Mouse (Mus musculus) heart, embryonic 14.5 days (tissue): ENCODE measurements at regions not wholly inside any gene's neighbourhood (a gene's known extent, or its start where the extent isn't known, plus 50 kb on each side); places are given as distances from the start of the nearest gene placed in this dataset.
A peak's percentile ranks its signal among the peaks of the same experiment; 100 is the strongest.

Experiments
- ATAC-seq: fragments of 200-750 bp; cut with Nextera tagmentation; 2 replicates; pipeline ENCODE4 v1.8.0; 2017; ENCODE audit warnings: low read depth, moderate TSS enrichment; ENCODE audit not compliant: insufficient number of reproducible peaks, insufficient read depth, low FRiP score
- H3K27ac ChIP-seq, 2 experiments: fragments of 200-500 bp in 1 of 2; fragments of 300-500 bp in 1 of 2; sonication (generic) in 1 of 2; replicated peaks in 1 of 2; 2 replicates each; pipeline ENCODE4 v1.5.1; 2012 to 2014; ENCODE audit warnings: low read depth in 2 of 2, low read length in 2 of 2, control low read depth in 1 of 2, mild to moderate bottlenecking in 1 of 2, mixed read lengths in 1 of 2; ENCODE audit not compliant: control insufficient read depth in 1 of 2, insufficient read depth in 1 of 2
- H3K27me3 ChIP-seq: fragments of 300-500 bp; sonication (generic); 2 replicates; pipeline ENCODE4 v1.6.1; 2014; ENCODE audit warnings: mild to moderate bottlenecking, low read length, control low read depth; ENCODE audit not compliant: control insufficient read depth, insufficient read depth
- H3K36me3 ChIP-seq: fragments of 300-500 bp; sonication (generic); 2 replicates; pipeline ENCODE4 v1.6.1; 2014; ENCODE audit warnings: mild to moderate bottlenecking, control low read depth, low read length, mixed read lengths; ENCODE audit not compliant: control insufficient read depth, insufficient read depth
- H3K4me1 ChIP-seq, 2 experiments: fragments of 200-500 bp in 1 of 2; fragments of 300-500 bp in 1 of 2; sonication (generic) in 1 of 2; 2 replicates each; pipeline ENCODE4 v1.6.1; 2012 to 2014; ENCODE audit warnings: low read length in 2 of 2, control low read depth in 1 of 2, mixed read lengths in 1 of 2; ENCODE audit not compliant: control insufficient read depth in 2 of 2, insufficient read depth in 2 of 2
- H3K4me2 ChIP-seq: fragments of 300-500 bp; sonication (generic); 2 replicates; pipeline ENCODE4 v1.6.1; 2014; ENCODE audit warnings: mild to moderate bottlenecking, low read length
- H3K4me3 ChIP-seq, 2 experiments: fragments of 200-500 bp in 1 of 2; fragments of 300-500 bp in 1 of 2; sonication (generic) in 1 of 2; 2 replicates each; pipeline ENCODE4 v1.5.1; 2012 to 2014; ENCODE audit warnings: low read length in 2 of 2, mild to moderate bottlenecking in 2 of 2, control low read depth in 1 of 2, low read depth in 1 of 2, moderate library complexity in 1 of 2; ENCODE audit not compliant: control insufficient read depth in 1 of 2, insufficient read depth in 1 of 2
- H3K9ac ChIP-seq: fragments of 300-500 bp; sonication (generic); 2 replicates; pipeline ENCODE4 v1.6.1; 2014; ENCODE audit warnings: mild to moderate bottlenecking, low read length
- H3K9me3 ChIP-seq: fragments of 300-500 bp; sonication (generic); 2 replicates; pipeline ENCODE4 v1.6.1; 2016; ENCODE audit warnings: low read length, control low read depth; ENCODE audit not compliant: control insufficient read depth
- WGBS: fragments of 180-500 bp; shearing (Covaris S2); extraction: QIAGEN DNeasy Blood & Tissue Kit; methylation state at CpG from one replicate; pipeline ENCODE4 v1.1.7; 2014; 5-methylcytosine and 5-hydroxymethylcytosine counted together

DNA sequence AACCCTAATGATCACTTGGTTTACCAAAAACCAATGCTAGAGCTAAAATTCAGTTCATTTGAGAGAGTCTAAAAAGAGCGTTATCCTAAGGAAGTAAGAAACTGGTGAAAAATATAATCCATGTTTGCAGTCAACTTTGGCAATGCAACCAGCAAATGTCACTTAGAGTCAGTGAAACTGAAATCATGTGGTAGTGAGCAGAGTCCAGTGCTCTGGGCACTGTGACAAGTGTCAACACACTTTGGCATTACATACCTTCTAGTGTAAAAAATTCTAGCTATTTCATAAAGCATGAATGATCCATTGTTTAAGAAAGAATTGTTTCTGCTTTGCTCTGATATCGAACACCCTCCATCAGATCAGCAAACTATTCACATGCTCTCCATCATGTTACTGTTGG lies 743.1 kb downstream of the Rfpl4b start:
- Histone ChIP-seq H3K27me3 (no peaks in the 10 kb centered on the region), H3K4me3 (no peak overlapping the region), H3K4me1 (no peaks in the 10 kb centered on the region), H3K9me3 (no peaks in the 10 kb centered on the region; the same call in 1 of the 2 replicates), H3K9ac (no peak overlapping the region), H3K36me3 (no peaks in the 10 kb centered on the region), H3K27ac (no peak overlapping the region), H3K4me2 (no peak overlapping the region)
- no peak for ATAC-seq
- WGBS, result 77% methylated on average over 2 of the region's 2 CpGs

DNA sequence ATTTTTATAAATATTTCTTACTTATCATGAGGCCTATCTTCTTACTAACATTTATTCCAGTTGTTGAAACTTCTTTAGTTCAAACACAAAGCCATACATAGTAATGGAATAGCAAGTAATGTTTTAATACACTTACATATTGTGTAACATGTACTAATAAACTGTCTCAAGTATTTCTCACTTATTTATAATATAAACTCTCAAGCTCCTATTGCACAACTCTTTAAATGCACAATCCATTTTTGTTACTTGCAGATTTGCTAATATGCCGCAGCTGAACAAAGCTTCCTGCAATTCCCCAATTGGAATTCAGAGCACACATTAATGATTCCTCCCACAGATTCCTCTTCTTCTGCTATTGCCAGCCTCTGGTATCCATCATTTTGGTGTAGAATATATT lies 749.2 kb downstream of the Rfpl4b start:
- H3K27ac ChIP-seq, result no peak overlapping the region
- WGBS, result 89% methylated on average over 1 of the region's 1 CpGs
- H3K27me3 ChIP-seq, result no peaks in the 10 kb centered on the region
- H3K9ac ChIP-seq, result no peak overlapping the region
- H3K36me3 ChIP-seq, result no peaks in the 10 kb centered on the region
- no peaks in the 10 kb centered on the region for H3K4me1 ChIP-seq
- no peak for ATAC-seq
- H3K9me3 ChIP-seq, result no peaks in the 10 kb centered on the region
- no peak overlapping the region for H3K4me3 ChIP-seq
- no peak overlapping the region for H3K4me2 ChIP-seq

DNA sequence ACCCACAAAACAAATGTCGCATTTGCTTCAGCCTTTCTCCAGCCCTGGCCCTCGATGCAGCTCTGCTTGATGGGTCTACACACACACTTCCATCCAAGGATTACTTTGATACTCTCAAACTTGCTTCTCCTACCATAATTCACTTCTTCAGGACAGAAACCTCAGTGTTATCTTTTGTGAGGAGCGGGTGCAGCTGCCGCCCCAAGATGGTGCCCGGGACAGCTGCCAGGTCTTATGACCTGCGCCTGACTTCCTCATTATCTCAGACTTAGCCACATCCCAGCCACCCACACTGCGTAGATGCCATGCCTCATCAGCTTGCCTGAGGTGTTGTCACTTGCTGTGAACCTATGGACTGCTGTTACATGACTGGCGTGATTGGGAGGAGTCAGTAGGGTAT lies 762.5 kb downstream of the Rfpl4b start:
- Histone ChIP-seq H3K27ac (no peak overlapping the region), H3K27me3 (no peaks in the 10 kb centered on the region), H3K4me3 (no peak overlapping the region), H3K4me1 (no peaks in the 10 kb centered on the region), H3K36me3 (no peaks in the 10 kb centered on the region), H3K9ac (no peak overlapping the region), H3K4me2 (no peak overlapping the region), H3K9me3 (peaks cover 6% of the 10 kb centered on the region; the same call in 1 of the 2 replicates)
- WGBS, result 70% methylated on average over 8 of the region's 8 CpGs
- ATAC-seq, result no peak

DNA sequence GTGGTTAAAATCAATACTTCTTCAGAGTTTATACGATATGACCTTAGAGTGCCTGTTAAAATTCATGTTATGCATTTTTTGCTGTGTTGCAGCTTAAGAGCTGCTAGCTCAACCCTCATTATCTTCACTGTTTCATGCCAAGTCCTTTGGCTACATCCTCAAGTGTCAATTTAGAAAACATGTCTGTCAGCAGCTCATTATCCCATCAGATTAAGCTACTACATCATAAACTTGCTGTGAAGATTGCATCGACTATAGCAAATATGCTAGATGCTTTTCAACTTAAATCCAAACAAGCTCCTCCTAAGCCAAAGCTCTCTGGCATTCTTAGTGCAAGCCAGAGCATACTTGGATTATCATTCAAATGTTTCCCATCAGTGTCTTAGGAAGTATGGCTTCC lies 811.1 kb downstream of the Rfpl4b start:
- Histone ChIP-seq H3K27ac (no peak overlapping the region), H3K27me3 (no peaks in the 10 kb centered on the region), H3K4me1 (no peaks in the 10 kb centered on the region), H3K4me3 (no peak overlapping the region), H3K9ac (no peak overlapping the region), H3K36me3 (no peaks in the 10 kb centered on the region), H3K9me3 (no peaks in the 10 kb centered on the region), H3K4me2 (no peak overlapping the region)
- 64% methylated on average over 2 of the region's 2 CpGs for WGBS
- ATAC-seq, result no peak

DNA sequence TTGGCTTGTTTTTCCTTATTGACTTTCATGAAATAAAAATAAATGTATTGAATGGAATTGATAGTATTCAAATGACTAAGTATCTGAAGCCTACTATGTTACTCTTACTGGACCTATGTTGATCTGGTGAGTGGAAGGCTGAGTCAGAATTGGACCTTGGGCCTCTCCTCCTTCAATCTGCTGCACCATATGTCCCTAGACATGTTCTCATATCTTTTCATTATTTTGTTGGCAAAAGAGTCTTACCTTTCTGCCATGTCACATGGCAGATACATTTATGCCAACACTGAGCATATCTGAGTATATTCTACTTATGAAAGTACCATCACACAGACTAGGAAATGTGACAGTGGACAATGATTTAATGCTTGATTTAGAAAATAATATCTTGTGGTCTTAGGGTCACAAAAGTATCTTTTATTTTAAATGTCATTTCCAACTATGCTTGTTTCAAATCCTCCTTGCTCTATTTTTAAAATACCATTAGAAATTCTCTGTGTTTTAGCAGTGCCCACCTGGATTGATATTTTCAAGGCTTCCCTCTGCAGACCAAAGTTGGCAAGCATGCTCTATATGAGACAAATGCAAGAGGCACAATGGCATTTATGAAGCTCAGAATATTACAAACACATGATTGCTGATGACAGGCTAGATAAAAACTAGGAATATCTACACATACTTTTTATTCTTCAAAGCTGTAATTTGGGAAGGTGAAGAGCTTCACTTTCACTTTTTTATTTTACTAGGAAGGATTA lies 825.7 kb downstream of the Rfpl4b start:
- no peak for ATAC-seq
- H3K4me2 ChIP-seq, result no peak overlapping the region
- no peaks in the 10 kb centered on the region for H3K27me3 ChIP-seq
- no peak overlapping the region for H3K27ac ChIP-seq
- no peak overlapping the region for H3K9ac ChIP-seq
- no peaks in the 10 kb centered on the region for H3K9me3 ChIP-seq
- no peaks in the 10 kb centered on the region for H3K36me3 ChIP-seq
- H3K4me3 ChIP-seq, result no peak overlapping the region
- no peaks in the 10 kb centered on the region for H3K4me1 ChIP-seq

DNA sequence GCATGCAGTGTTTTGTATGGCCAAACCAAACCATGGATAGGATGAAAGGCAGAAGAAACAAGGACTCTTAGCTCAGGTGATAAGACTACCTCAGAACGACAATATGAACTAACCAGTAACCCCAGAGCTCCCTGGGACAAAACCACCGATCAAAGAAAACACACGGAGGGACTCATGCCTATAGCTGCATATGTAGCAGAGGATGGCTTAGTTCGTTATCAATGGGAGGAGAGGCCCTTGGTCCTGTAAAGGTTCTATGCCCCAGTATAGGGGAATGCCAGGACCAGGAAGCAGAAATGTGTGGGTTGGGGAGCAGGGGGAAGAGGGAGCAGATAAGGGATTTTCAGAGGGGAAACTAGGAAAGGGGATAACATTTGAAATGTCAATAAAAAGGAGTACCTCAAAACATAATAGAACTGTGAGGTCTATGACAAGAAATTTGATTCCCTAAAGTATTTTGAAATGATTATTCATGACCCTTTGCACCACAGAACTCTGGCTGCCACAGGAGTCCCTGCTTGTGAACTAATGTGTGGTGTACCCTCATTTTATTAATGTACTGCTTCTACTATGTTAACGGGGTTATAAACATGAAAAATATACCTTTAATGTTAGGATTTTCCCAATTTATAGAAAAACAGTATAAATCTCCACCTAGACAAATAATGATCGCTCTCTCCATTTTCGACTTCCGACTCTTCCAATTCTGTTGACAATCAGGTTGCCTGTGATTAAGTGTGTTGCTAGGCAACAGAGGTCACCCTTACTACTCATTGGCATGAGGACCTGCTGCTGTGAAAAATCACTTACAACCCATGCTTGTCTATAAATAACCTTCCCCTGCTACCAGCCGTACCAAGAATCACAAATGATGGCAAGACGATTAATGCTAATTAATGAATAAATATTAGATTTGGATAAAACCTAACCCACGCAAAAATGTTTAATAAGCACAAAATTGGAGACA lies 833.0 kb downstream of the Rfpl4b start:
- no peaks in the 10 kb centered on the region for H3K9me3 ChIP-seq
- no peaks in the 10 kb centered on the region for H3K4me1 ChIP-seq
- no peaks in the 10 kb centered on the region for H3K27me3 ChIP-seq
- ATAC-seq, result no peak
- no peaks in the 10 kb centered on the region for H3K36me3 ChIP-seq
- peak overlapping the region in 1 of 2 experiments; percentile 4; a peak in 1 of 4 replicates for H3K4me3 ChIP-seq
- peak overlapping the region; percentile 51 for H3K4me2 ChIP-seq
- H3K9ac ChIP-seq, result no peak overlapping the region
- H3K27ac ChIP-seq, result no peak overlapping the region
- WGBS, result 45% methylated on average over 11 of the region's 11 CpGs

DNA sequence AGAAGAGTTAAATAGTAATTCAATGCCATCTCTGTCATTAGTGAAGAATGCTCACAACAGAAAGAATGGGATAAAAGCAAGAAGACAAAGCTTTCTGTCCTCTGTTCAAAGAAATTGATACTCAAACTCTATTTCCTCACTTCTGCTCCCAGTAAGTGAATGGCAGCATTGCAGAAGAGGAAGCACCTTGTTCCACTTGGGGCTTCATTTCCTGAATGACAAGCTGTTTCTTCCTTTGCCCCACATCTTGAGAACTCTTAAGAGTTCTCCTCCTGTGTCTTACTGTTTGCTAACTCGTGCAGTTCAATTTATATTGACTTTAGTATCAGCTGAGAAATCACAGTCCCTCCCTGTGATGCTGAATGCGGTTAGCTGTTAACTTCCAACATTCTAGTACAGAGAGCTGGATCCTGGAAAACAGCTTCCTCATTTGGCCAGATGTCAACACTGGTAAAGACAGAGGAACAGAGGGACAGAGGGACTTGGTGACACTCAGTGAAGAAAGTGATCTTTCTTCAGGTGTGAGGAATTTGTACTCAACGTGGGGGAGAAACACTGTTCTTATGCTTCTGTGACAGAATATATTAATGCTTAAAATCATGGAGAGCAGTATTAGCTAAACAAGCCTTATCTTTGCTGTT lies 840.3 kb upstream of the Marcks start:
- WGBS, result 53% methylated on average over 3 of the region's 3 CpGs
- no peak for ATAC-seq

More for the DNA sequence above, 840.3 kb upstream of the Marcks start:
- H3K4me3 ChIP-seq, result no peak overlapping the region
- no peaks in the 10 kb centered on the region for H3K27me3 ChIP-seq
- no peak overlapping the region for H3K4me2 ChIP-seq
- H3K4me1 ChIP-seq, result no peaks in the 10 kb centered on the region
- H3K9me3 ChIP-seq, result no peaks in the 10 kb centered on the region
- H3K27ac ChIP-seq, result no peak overlapping the region
- H3K36me3 ChIP-seq, result no peaks in the 10 kb centered on the region
- H3K9ac ChIP-seq, result no peak overlapping the region
